Mouse (Mus musculus) gastrocnemius, postnatal 36 days (tissue): ENCODE measurements around the gene Podxl2. TPM values are rescaled to one million over a fixed set of nuclear protein-coding genes. Genes with fewer than 3 reads are reported as not detected.

ENCODE experiments used
- DNase-seq, 2 experiments: peaks; one replicate each; pipeline ENCODE4 v3.0.0; 2022
- intact Hi-C: fragments of 180-260 bp; cut with DNase I; formaldehyde crosslinking; loops from one replicate; pipeline ENCODE4 v1.15.1; 2025
- total RNA-seq, 2 experiments: library from RNA; stranded (reverse); gene quantifications; 2 replicates each; pipeline ENCODE4 v1.2.3; 2021

Podxl2 gene
- total RNA-seq, 2 experiments from 2014 or later: 45.1 to 50.5 TPM

- intact Hi-C loops: no loop called here
- DNase-seq: no peak
Observed at GRCm38 (mm10) chr6:88810291-88810690, 64.6 kb downstream of the Podxl2 start.

GRCm38 (mm10) chr6:88809091-88810037 is 65.5 kb downstream of the Podxl2 start:
- DNase-seq: no peak
- intact Hi-C loops: no loop called here

- intact Hi-C loops: no loop called here
- DNase-seq: no peak
Observed at GRCm38 (mm10) chr6:88804966-88805577, 69.8 kb downstream of the Podxl2 start.

GRCm38 (mm10) chr6:88803957-88804695 is 70.7 kb downstream of the Podxl2 start:
- intact Hi-C loops: no loop called here
- DNase-seq: no peak

- intact Hi-C loops: no loop called here
- DNase-seq: no peak
Observed at GRCm38 (mm10) chr6:88803051-88803450, 71.8 kb downstream of the Podxl2 start.

- intact Hi-C loops: no loop called here
Observed at GRCm38 (mm10) chr6:88800735-88801134, 74.1 kb downstream of the Podxl2 start.

GRCm38 (mm10) chr6:88800191-88800590 is 74.7 kb downstream of the Podxl2 start:
- intact Hi-C loops: no loop called here
- no peak for DNase-seq

More at GRCm38 (mm10) chr6:88800735-88801134, 74.1 kb downstream of the Podxl2 start:
- no peak for DNase-seq

- no peak for DNase-seq
- intact Hi-C loops: no loop called here
Observed at GRCm38 (mm10) chr6:88794561-88794971, 80.3 kb downstream of the Podxl2 start.

GRCm38 (mm10) chr6:88793872-88794271 is 81.0 kb downstream of the Podxl2 start:
- intact Hi-C loops: no loop called here
- no peak for DNase-seq

GRCm38 (mm10) chr6:88793243-88793642 is 81.6 kb downstream of the Podxl2 start:
- DNase-seq: no peak
- intact Hi-C loops: no loop called here

Other genes starting within 250 kb of the Podxl2 start
- gene Kbtbd12, start 237.1 kb downstream of the Podxl2 start, total RNA-seq: 10 to 100 TPM; 72.8 to 73.4 TPM
- 10 to 100 TPM; 36.6 to 37.6 TPM for gene Mgll, start 150.6 kb downstream of the Podxl2 start, total RNA-seq
- gene Abtb1, start 33.1 kb downstream of the Podxl2 start, total RNA-seq: 10 to 100 TPM; 19.2 to 21.0 TPM
- 1 to 10 TPM; 4.2 to 5.6 TPM for gene Mcm2, start 23.7 kb upstream of the Podxl2 start, total RNA-seq
- 10 to 100 TPM; 24.4 to 27.4 TPM for gene Tpra1, start 27.2 kb upstream of the Podxl2 start, total RNA-seq